Mouse (Mus musculus): ENCODE results near the gene Rps6ka5. TPM values are rescaled to one million over a fixed set of nuclear protein-coding genes. Genes with fewer than 3 reads are reported as not detected.
A peak's percentile ranks its signal among the peaks of the same experiment; 100 is the strongest.

The Rps6ka5 gene
- polyA plus RNA-seq, 2 experiments, result 1.2 to 1.4 TPM

- no peak for TF ChIP-seq CTCF (IDR thresholded peaks at IDR 0.05; ENCODE audit: low read depth)
- ATAC-seq (ENCODE audit: insufficient read depth), result no peak
- Histone ChIP-seq H3K36me3 (replicated peaks; ENCODE audit: control insufficient read depth, insufficient read depth, low read depth) (no peaks in the 10 kb centered on the region), H3K4me3 (ENCODE audit: insufficient read depth in 1 of 2, low read depth in 2 of 2, low read length in 2 of 2) (no peak overlapping the region), H3K4me1 (replicated peaks; ENCODE audit: control insufficient read depth in 2 of 2, insufficient read depth in 2 of 2, low read length in 1 of 2) (no peaks in the 10 kb centered on the region), H3K27ac (no peak overlapping the region), H3K9me3 (ENCODE audit: control insufficient read depth, low read length) (no peaks in the 10 kb centered on the region), H3K27me3 (ENCODE audit: control insufficient read depth, insufficient read depth, low read length) (no peaks in the 10 kb centered on the region), H3K9ac (replicated peaks) (no peak overlapping the region), H3K4me2 (ENCODE audit: low read depth) (no peak overlapping the region)
- DNase-seq (ENCODE audit: low read depth in 3 of 3, low spot score in 3 of 3), result no peak
- WGBS (ENCODE audit: insufficient replicate concordance), result 51% methylated on average over 3 of the region's 3 CpGs
Measured at GRCm38 (mm10) chr12:100738498-100738897, 11.7 kb upstream of the Rps6ka5 start.

GRCm38 (mm10) chr12:100735581-100735980 lies 8.8 kb upstream of the Rps6ka5 start:
- H3K4me2 ChIP-seq (ENCODE audit: low read depth), result no peak overlapping the region
- DNase-seq (ENCODE audit: low read depth in 3 of 3, low spot score in 3 of 3) (no peak), ATAC-seq (ENCODE audit: insufficient read depth) (no peak)
- H3K27ac ChIP-seq, result no peak overlapping the region
- 0 out of 4 replicates have a peak, but pooled peaks cover 0 to 1% of the 10 kb centered on the region in 2 experiments for H3K4me1 ChIP-seq (replicated peaks; ENCODE audit: control insufficient read depth in 2 of 2, insufficient read depth in 2 of 2, low read length in 1 of 2)
- H3K4me3 ChIP-seq (ENCODE audit: insufficient read depth in 1 of 2, low read depth in 2 of 2, low read length in 2 of 2), result no peak overlapping the region
- H3K36me3 ChIP-seq (replicated peaks; ENCODE audit: control insufficient read depth, insufficient read depth, low read depth), result no peaks in the 10 kb centered on the region
- no peaks in the 10 kb centered on the region for H3K27me3 ChIP-seq (ENCODE audit: control insufficient read depth, insufficient read depth, low read length)
- TF ChIP-seq CTCF (IDR thresholded peaks at IDR 0.05; ENCODE audit: low read depth), result no peak
- no peak for TF ChIP-seq EP300 (IDR thresholded peaks at IDR 0.05; ENCODE audit: low read depth)
- H3K9me3 ChIP-seq (ENCODE audit: control insufficient read depth, low read length), result no peaks in the 10 kb centered on the region
- 59% methylated on average over 2 of the region's 2 CpGs for WGBS (ENCODE audit: insufficient replicate concordance)
- no peak overlapping the region for H3K9ac ChIP-seq (replicated peaks)

DNA sequence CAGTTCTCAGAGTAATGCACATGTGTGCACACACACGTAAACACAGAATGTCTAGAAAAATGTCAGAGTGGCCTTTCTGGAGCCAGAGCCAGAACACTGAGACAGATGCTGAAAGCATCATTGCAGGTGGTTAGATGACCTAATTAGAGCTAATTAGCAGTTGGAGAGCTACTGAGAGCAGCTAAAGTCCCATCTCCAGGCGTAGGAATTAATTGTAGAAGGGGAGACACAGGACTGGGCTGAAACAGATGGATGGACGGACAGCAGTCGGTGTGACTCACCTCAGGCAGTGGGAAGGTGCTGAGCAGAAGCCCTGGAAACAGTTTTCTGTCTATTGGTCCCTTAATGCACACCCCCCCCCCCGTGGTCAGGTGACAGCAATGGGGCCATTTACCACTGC lies 8.4 kb upstream of the Rps6ka5 start:
- no peak for TF ChIP-seq CTCF (IDR thresholded peaks at IDR 0.05; ENCODE audit: low read depth)
- TF ChIP-seq EP300 (IDR thresholded peaks at IDR 0.05; ENCODE audit: low read depth), result no peak
- DNase-seq (ENCODE audit: low read depth in 3 of 3, low spot score in 3 of 3) (no peak), ATAC-seq (ENCODE audit: insufficient read depth) (no peak)
- H3K36me3 ChIP-seq (replicated peaks; ENCODE audit: control insufficient read depth, insufficient read depth, low read depth), result no peaks in the 10 kb centered on the region
- no peak overlapping the region for H3K4me3 ChIP-seq (ENCODE audit: insufficient read depth in 1 of 2, low read depth in 2 of 2, low read length in 2 of 2)
- WGBS (ENCODE audit: insufficient replicate concordance), result 68% methylated on average over 5 of the region's 5 CpGs
- no peaks in the 10 kb centered on the region for H3K27me3 ChIP-seq (ENCODE audit: control insufficient read depth, insufficient read depth, low read length)
- H3K4me1 ChIP-seq (replicated peaks; ENCODE audit: control insufficient read depth in 2 of 2, insufficient read depth in 2 of 2, low read length in 1 of 2), result 0 out of 4 replicates have a peak, but pooled peaks cover 0 to 1% of the 10 kb centered on the region in 2 experiments
- no peak overlapping the region for H3K27ac ChIP-seq
- H3K4me2 ChIP-seq (ENCODE audit: low read depth), result no peak overlapping the region
- no peak overlapping the region for H3K9ac ChIP-seq (replicated peaks)
- no peaks in the 10 kb centered on the region for H3K9me3 ChIP-seq (ENCODE audit: control insufficient read depth, low read length)

- Histone ChIP-seq H3K4me2 (ENCODE audit: low read depth) (peak overlapping the region; percentile 38), H3K36me3 (replicated peaks; ENCODE audit: control insufficient read depth, insufficient read depth, low read depth) (no peaks in the 10 kb centered on the region), H3K4me3 (ENCODE audit: insufficient read depth in 1 of 2, low read depth in 2 of 2, low read length in 2 of 2) (no peak overlapping the region), H3K27me3 (ENCODE audit: control insufficient read depth, insufficient read depth, low read length) (no peaks in the 10 kb centered on the region), H3K4me1 (replicated peaks; ENCODE audit: control insufficient read depth in 2 of 2, insufficient read depth in 2 of 2, low read length in 1 of 2) (peaks cover 6 to 8% of the 10 kb centered on the region in 2 experiments; a peak in 3 of 4 replicates), H3K9ac (replicated peaks) (no peak overlapping the region), H3K9me3 (ENCODE audit: control insufficient read depth, low read length) (no peaks in the 10 kb centered on the region), H3K27ac (no peak overlapping the region)
- TF ChIP-seq CTCF (IDR thresholded peaks at IDR 0.05; ENCODE audit: low read depth) (no peak), EP300 (IDR thresholded peaks at IDR 0.05; ENCODE audit: low read depth) (no peak)
- 18% methylated on average over 14 of the region's 14 CpGs for WGBS (ENCODE audit: insufficient replicate concordance)
- DNase-seq (ENCODE audit: low read depth in 3 of 3, low spot score in 3 of 3) (no peak), ATAC-seq (ENCODE audit: insufficient read depth) (no peak)
Measured at GRCm38 (mm10) chr12:100728646-100729485, 2.1 kb upstream of the Rps6ka5 start.

GRCm38 (mm10) chr12:100727891-100728290 lies 1.1 kb upstream of the Rps6ka5 start:
- no peak for TF ChIP-seq EP300 (IDR thresholded peaks at IDR 0.05; ENCODE audit: low read depth)
- no peak for TF ChIP-seq CTCF (IDR thresholded peaks at IDR 0.05; ENCODE audit: low read depth)
- DNase-seq (ENCODE audit: low read depth in 3 of 3, low spot score in 3 of 3) (no peak), ATAC-seq (ENCODE audit: insufficient read depth) (no peak)
- H3K9ac ChIP-seq (replicated peaks), result no peak overlapping the region
- no peaks in the 10 kb centered on the region for H3K9me3 ChIP-seq (ENCODE audit: control insufficient read depth, low read length)
- H3K27me3 ChIP-seq (ENCODE audit: control insufficient read depth, insufficient read depth, low read length), result no peaks in the 10 kb centered on the region
- H3K4me1 ChIP-seq (replicated peaks; ENCODE audit: control insufficient read depth in 2 of 2, insufficient read depth in 2 of 2, low read length in 1 of 2), result peaks cover 10% of the 10 kb centered on the region in 2 experiments
- no peaks in the 10 kb centered on the region for H3K36me3 ChIP-seq (replicated peaks; ENCODE audit: control insufficient read depth, insufficient read depth, low read depth)
- H3K4me2 ChIP-seq (ENCODE audit: low read depth), result no peak overlapping the region
- WGBS (ENCODE audit: insufficient replicate concordance), result 69% methylated on average over 7 of the region's 7 CpGs
- H3K27ac ChIP-seq, result no peak overlapping the region
- H3K4me3 ChIP-seq (ENCODE audit: insufficient read depth in 1 of 2, low read depth in 2 of 2, low read length in 2 of 2), result no peak overlapping the region
